Mouse (Mus musculus): ENCODE data around the gene Ly6g6c. TPM values are rescaled to one million over a fixed set of nuclear protein-coding genes. Genes with fewer than 3 reads are reported as not detected.

The Ly6g6c gene
- polyA plus RNA-seq, 1 experiment from 2014 or later = not detected

DNA sequence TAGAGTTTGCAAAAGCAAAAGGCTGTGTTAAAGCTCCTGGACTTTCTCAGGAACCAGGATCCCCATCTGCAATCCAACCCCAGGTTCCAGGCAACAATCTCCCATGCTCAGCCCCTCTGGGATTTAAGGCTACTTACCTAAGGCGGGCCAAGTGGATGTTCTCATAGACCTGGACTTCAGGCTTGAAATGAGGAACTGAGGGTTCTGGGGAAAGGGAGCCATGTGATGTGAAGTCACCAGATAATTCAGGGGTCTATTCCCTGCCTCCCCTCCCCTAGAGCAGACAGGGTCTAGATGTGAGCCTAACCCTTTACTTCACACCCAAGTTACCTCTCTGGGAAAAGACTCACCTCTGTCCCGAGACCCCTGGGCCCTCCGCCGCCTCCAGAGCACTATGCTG is 15.5 kb downstream of the Ly6g6c start:
- Histone ChIP-seq H3K4me3 (ENCODE audit: low read depth, low read length) (no peak overlapping the region), H3K9me3 (replicated peaks; ENCODE audit: control insufficient read depth, low read length) (no peaks in the 10 kb centered on the region), H3K4me2 (ENCODE audit: low read length) (no peak overlapping the region), H3K4me1 (ENCODE audit: control insufficient read depth, insufficient read depth, low read length) (peaks cover 11% of the 10 kb centered on the region; the same call in 1 of the 2 replicates), H3K36me3 (ENCODE audit: control insufficient read depth, insufficient read depth, low read length) (no peaks in the 10 kb centered on the region), H3K27me3 (replicated peaks; ENCODE audit: control insufficient read depth, insufficient read depth, low read length) (no peaks in the 10 kb centered on the region), H3K27ac (ENCODE audit: low read depth, low read length) (no peak overlapping the region), H3K9ac (ENCODE audit: low read length) (no peak overlapping the region)
- ATAC-seq (no peak), DNase-seq (ENCODE audit: low spot score) (no peak)
- 90% methylated on average over 4 of the region's 4 CpGs for WGBS

DNA sequence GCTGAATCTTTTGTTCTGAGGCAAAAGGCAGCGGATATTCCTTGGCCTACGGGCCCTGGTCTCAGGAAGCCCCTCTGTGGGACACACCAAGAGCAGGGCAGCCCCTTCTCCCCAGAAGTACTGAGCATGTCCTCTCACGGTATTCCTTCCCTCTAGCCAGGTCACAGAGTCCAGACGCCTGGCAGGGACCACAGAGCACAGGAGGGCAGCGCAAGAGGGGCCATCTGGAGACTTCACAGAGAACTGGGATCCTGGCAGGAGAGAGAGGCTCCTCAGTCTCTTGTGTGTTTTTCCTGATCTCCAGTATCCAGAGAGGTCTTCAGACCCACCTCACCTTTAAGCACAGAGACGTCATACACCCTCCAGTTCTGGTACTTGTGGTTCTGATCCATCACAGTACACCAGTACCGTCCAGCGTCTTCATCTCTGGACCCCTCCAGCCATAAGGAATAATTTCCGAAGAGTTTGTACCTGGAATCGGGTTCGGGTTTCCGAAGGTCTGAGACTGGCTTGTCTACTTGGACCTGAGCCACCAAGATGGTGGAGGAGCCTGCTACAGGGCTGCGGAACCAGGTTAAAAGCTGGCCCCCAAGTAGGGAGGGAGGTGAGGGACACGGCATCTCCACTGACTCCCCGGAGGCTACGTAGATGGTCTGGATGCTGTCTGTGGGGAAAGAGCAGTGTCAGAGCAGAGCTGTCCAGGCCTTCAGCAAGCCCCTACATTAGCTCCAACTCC is 17.8 kb downstream of the Ly6g6c start:
- 87% methylated on average over 16 of the region's 16 CpGs for WGBS
- Histone ChIP-seq H3K4me2 (ENCODE audit: low read length) (no peak overlapping the region), H3K4me3 (ENCODE audit: low read depth, low read length) (no peak overlapping the region), H3K9ac (ENCODE audit: low read length) (no peak overlapping the region), H3K4me1 (ENCODE audit: control insufficient read depth, insufficient read depth, low read length) (peaks cover under 1% of the 10 kb centered on the region; the same call in 1 of the 2 replicates), H3K27me3 (replicated peaks; ENCODE audit: control insufficient read depth, insufficient read depth, low read length) (no peaks in the 10 kb centered on the region), H3K36me3 (ENCODE audit: control insufficient read depth, insufficient read depth, low read length) (no peaks in the 10 kb centered on the region), H3K9me3 (replicated peaks; ENCODE audit: control insufficient read depth, low read length) (no peaks in the 10 kb centered on the region), H3K27ac (ENCODE audit: low read depth, low read length) (no peak overlapping the region)
- ATAC-seq (no peak), DNase-seq (ENCODE audit: low spot score) (no peak)

- WGBS = 83% methylated on average over 3 of the region's 3 CpGs
- DNase-seq (ENCODE audit: low spot score) = no peak
- Histone ChIP-seq H3K4me1 (ENCODE audit: control insufficient read depth, insufficient read depth, low read length) (no peaks in the 10 kb centered on the region), H3K27me3 (replicated peaks; ENCODE audit: control insufficient read depth, insufficient read depth, low read length) (no peaks in the 10 kb centered on the region), H3K9me3 (replicated peaks; ENCODE audit: control insufficient read depth, low read length) (no peaks in the 10 kb centered on the region), H3K4me2 (ENCODE audit: low read length) (no peak overlapping the region), H3K4me3 (ENCODE audit: low read depth, low read length) (no peak overlapping the region), H3K9ac (ENCODE audit: low read length) (no peak overlapping the region), H3K36me3 (ENCODE audit: control insufficient read depth, insufficient read depth, low read length) (no peaks in the 10 kb centered on the region), H3K27ac (ENCODE audit: low read depth, low read length) (no peak overlapping the region)
- ATAC-seq = no peak
Observed at GRCm38 (mm10) chr17:35083929-35084497, 18.8 kb downstream of the Ly6g6c start.

- no peak for ATAC-seq
- 79% methylated on average over 7 of the region's 7 CpGs for WGBS
- peaks cover 5% of the 10 kb centered on the region for H3K4me1 ChIP-seq (ENCODE audit: control insufficient read depth, insufficient read depth, low read length)
- no peak within 1 kb of the TSS for H3K9ac ChIP-seq (ENCODE audit: low read length)
- no peak within 1 kb of the TSS for H3K4me3 ChIP-seq (ENCODE audit: low read depth, low read length)
- no peaks in the 10 kb centered on the region for H3K9me3 ChIP-seq (replicated peaks; ENCODE audit: control insufficient read depth, low read length)
- no peaks in the 10 kb centered on the region for H3K27me3 ChIP-seq (replicated peaks; ENCODE audit: control insufficient read depth, insufficient read depth, low read length)
- no peak within 1 kb of the TSS for H3K27ac ChIP-seq (ENCODE audit: low read depth, low read length)
- no peak for DNase-seq (ENCODE audit: low spot score)
- no peaks in the 10 kb centered on the region for H3K36me3 ChIP-seq (ENCODE audit: control insufficient read depth, insufficient read depth, low read length)
- H3K4me2 ChIP-seq (ENCODE audit: low read length) = no peak within 1 kb of the TSS
Observed at GRCm38 (mm10) chr17:35085208-35085865, 20.1 kb downstream of the Ly6g6c start, which contains the start of gene Ly6g6f. TSS of gene Ly6g6f (minus strand) at chr17:35085610.

DNA sequence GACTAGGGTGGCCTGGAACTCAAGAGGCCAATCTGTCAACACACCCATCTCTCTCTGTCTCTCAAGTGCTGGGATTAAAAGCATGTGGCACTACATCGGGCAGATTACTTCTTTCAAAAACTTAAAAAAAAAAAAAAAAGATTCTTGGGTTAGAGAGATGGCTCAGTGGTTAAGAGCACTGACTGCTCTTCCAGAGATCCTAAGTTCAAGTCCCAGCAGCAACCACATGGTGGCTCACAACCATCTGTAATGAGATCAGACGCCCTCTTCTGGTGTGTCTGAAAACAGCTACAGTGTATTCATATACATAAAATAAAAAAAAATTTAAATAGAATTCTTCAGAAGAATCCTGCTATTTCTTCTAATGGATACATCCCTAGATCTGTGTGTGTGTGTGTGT is 23.0 kb downstream of the Ly6g6c start:
- ATAC-seq (no peak), DNase-seq (ENCODE audit: low spot score) (no peak)
- Histone ChIP-seq H3K4me3 (ENCODE audit: low read depth, low read length) (no peak overlapping the region), H3K9me3 (replicated peaks; ENCODE audit: control insufficient read depth, low read length) (no peaks in the 10 kb centered on the region), H3K4me1 (ENCODE audit: control insufficient read depth, insufficient read depth, low read length) (peaks cover 6% of the 10 kb centered on the region), H3K4me2 (ENCODE audit: low read length) (no peak overlapping the region), H3K36me3 (ENCODE audit: control insufficient read depth, insufficient read depth, low read length) (peaks cover 17% of the 10 kb centered on the region), H3K9ac (ENCODE audit: low read length) (no peak overlapping the region), H3K27ac (ENCODE audit: low read depth, low read length) (no peak overlapping the region), H3K27me3 (replicated peaks; ENCODE audit: control insufficient read depth, insufficient read depth, low read length) (no peaks in the 10 kb centered on the region)
- WGBS = 52% methylated on average over 2 of the region's 2 CpGs

DNA sequence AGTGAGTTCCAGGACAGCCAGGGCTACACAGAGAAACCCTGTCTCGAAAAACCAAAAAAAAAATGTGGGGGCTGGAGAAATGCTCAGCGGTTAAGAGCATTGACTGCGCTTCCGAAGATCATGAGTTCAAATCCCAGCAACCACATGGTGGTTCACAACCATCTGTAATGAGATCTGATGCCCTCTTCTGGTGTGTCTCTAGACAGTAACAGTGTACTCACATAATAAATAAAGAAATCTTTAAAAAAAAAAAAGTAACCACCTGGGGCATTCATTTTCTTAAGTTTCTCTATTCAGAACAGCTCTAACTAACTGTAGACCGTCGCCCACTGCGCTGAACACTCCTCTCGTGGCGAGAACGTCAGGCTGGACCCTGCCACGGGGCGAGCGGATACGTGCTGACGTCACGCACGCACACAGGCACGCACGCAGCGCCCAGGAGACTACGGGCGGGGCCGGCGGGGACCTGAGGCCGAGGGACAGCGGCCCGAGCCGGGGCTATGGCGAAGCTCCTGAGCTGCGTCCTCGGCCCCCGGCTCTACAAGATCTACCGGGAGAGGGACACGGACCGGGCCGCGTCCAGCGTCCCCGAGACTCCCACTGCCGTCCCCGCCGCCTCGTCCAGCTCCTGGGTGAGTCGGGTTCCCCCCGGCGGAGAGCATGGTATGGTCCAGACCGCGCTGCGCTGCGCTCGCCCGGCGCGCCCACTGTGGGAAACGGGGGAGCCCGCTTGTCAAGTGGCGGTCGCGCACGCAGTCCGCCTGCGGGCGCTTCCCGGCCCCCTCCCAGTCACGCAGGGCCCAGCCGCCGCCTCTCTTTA is 23.8 kb downstream of the Ly6g6c start, which contains the start of gene Abhd16a:
Gene Abhd16a (plus strand): TSS at position 439 of the 820 bp plus-strand sequence.
- DNase-seq (ENCODE audit: low spot score) (peak; percentile 96), ATAC-seq (peak; percentile 99)
- Histone ChIP-seq H3K4me3 (ENCODE audit: low read depth, low read length) (peak within 1 kb of the TSS; percentile 55), H3K9me3 (replicated peaks; ENCODE audit: control insufficient read depth, low read length) (no peaks in the 10 kb centered on the region), H3K36me3 (ENCODE audit: control insufficient read depth, insufficient read depth, low read length) (peaks cover 25% of the 10 kb centered on the region), H3K9ac (ENCODE audit: low read length) (peak within 1 kb of the TSS; percentile 88), H3K4me1 (ENCODE audit: control insufficient read depth, insufficient read depth, low read length) (peaks cover 6% of the 10 kb centered on the region), H3K27me3 (replicated peaks; ENCODE audit: control insufficient read depth, insufficient read depth, low read length) (no peaks in the 10 kb centered on the region), H3K27ac (ENCODE audit: low read depth, low read length) (peak within 1 kb of the TSS; percentile 98), H3K4me2 (ENCODE audit: low read length) (peak within 1 kb of the TSS; percentile 67)
- 3% methylated on average over 66 of the region's 67 CpGs for WGBS

- DNase-seq (ENCODE audit: low spot score) (peak; percentile 63), ATAC-seq (peak; percentile 15; the same call in 1 of the 2 replicates)
- H3K36me3 ChIP-seq (ENCODE audit: control insufficient read depth, insufficient read depth, low read length) = peaks cover 34% of the 10 kb centered on the region
- H3K9me3 ChIP-seq (replicated peaks; ENCODE audit: control insufficient read depth, low read length) = no peaks in the 10 kb centered on the region
- peak overlapping the region; percentile 55 for H3K4me3 ChIP-seq (ENCODE audit: low read depth, low read length)
- H3K27me3 ChIP-seq (replicated peaks; ENCODE audit: control insufficient read depth, insufficient read depth, low read length) = no peaks in the 10 kb centered on the region
- H3K27ac ChIP-seq (ENCODE audit: low read depth, low read length) = peak overlapping the region; percentile 98
- H3K9ac ChIP-seq (ENCODE audit: low read length) = peak overlapping the region; percentile 88
- peak overlapping the region; percentile 67 for H3K4me2 ChIP-seq (ENCODE audit: low read length)
- 54% methylated on average over 8 of the region's 8 CpGs for WGBS
- H3K4me1 ChIP-seq (ENCODE audit: control insufficient read depth, insufficient read depth, low read length) = peaks cover 6% of the 10 kb centered on the region
Observed at GRCm38 (mm10) chr17:35090166-35090932, 25.2 kb downstream of the Ly6g6c start.

Measured in forebrain, embryonic 14.5 days (tissue).